Mouse (Mus musculus): ENCODE measurements at regions not wholly inside any gene's neighbourhood (a gene's known extent, or its start where the extent isn't known, plus 50 kb on each side); places are given as distances from the start of the nearest gene placed in this dataset.

DNA sequence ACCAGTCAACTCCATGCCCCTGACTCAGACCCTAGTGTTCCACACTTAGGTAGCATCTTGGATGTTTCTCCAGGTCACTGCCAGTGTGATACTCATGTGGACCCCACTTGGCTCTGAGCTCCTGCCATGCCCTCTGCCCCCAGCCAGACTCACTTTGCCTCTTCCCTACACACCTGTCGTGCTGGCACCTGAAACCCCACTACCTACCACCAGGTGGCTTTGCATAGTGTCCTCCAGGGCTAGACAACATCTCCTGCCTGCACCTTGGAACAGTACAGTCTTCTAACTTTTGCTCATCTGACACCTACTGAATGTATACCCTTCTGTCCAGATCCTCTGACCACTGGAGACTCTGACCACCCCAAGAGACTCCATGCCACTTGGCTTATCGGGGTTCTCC lies 80.6 kb downstream of the Fam53a start:
- DNase-seq (ENCODE audit: low spot score in 2 of 2) = no peak

DNA sequence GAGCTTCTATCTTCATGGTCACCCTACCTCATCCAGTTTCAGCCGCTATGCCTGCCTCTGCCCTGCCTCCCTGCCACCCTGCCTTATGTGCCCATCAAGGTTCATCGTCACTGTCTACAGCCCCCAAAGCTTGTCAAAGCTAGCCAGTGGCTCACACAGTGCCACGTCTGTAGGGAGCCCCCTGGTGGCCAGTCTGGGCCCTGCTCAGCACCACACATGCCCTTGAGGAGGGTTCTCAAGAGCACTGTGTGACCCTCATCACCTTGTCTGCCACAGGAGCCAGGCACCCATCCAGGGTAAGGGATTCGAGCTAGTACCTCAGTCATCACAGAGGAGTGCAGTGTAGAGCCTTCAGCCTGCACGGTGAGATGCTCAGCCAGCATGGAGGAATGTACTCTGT lies 86.1 kb downstream of the Fam53a start:
- DNase-seq (ENCODE audit: low spot score in 2 of 2) = peak in 1 of 2 experiments; percentile 23

DNA sequence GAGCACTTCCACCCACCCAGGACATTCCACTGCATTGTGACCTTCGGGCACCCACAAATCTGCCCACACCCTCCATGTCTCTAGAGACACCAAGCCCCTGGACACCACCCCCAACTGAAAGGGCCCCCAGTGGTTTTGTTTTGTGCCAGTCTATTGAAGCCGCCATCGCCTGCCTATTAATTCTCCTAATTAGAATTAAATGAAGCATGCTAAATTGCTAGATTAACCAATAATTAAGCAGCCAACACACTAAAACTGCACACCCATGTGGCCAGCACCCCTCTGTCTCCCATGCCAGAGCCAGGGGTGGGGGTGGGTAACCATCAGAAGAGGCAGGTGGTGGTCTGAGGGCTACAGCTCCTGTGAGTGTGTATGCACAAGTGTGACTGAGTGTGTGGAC lies 86.8 kb downstream of the Fam53a start:
- no peak for DNase-seq (ENCODE audit: low spot score in 2 of 2)

- DNase-seq (ENCODE audit: low spot score in 2 of 2) = peak in 1 of 2 experiments; percentile 18
Observed at GRCm38 (mm10) chr5:33542000-33542554, 87.4 kb downstream of the Fam53a start.

- DNase-seq (ENCODE audit: low spot score in 2 of 2) = no peak
Observed at GRCm38 (mm10) chr5:33540259-33540658, 89.2 kb downstream of the Fam53a start.

- no peak for DNase-seq (ENCODE audit: low spot score in 2 of 2)
Observed at GRCm38 (mm10) chr5:33537429-33537828, 92.0 kb downstream of the Fam53a start.

DNA sequence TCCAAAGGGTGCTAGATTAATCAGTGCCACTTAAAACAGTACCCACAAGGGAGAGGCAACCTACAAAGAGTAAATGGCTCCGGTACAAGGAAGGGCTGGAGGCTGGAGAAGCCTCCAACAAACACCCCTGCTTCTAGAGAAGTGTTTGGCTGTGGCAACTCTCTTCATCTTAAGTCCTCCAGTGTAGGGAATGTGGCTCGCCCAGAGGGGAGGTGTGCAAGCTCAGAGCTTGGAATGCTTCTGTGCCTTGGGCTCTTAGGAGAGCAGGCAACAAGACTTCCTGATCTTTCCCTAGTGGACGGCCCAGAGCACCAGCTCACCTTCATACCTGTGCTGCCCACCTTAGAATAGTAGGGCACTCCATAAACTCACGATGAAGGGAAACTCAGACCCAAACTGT lies 92.4 kb downstream of the Fam53a start:
- no peak for DNase-seq (ENCODE audit: low spot score in 2 of 2)

DNA sequence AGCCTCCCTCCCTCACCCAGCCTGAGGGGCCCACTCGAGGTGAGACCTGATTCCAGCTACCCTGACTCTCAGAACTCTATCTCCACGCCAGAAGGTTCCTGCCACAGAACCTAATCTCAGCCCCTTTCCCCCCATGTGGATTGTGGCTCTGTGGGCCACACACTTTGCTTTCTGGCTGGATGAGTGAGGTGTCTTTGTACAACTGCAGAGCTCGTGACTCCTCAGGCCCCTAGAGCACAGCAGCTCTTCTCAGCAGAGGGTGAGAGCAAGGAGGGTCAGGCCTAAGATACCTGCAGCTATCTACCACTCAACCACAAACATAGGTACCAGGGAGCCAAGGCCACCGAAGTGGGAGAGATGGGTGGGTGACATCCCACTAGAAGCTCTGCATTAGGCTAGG lies 93.2 kb downstream of the Fam53a start:
- no peak for DNase-seq (ENCODE audit: low spot score in 2 of 2)

GRCm38 (mm10) chr5:33535145-33536010 lies 94.1 kb downstream of the Fam53a start:
- no peak for DNase-seq (ENCODE audit: low spot score in 2 of 2)

- peak; percentile 11 to 33 for DNase-seq (ENCODE audit: low spot score in 2 of 2)
Observed at GRCm38 (mm10) chr5:33534345-33534744, 95.1 kb downstream of the Fam53a start.

GRCm38 (mm10) chr5:33533185-33533584 lies 96.2 kb downstream of the Fam53a start:
- no peak for DNase-seq (ENCODE audit: low spot score in 2 of 2)

- DNase-seq (ENCODE audit: low spot score in 2 of 2) = no peak
Observed at GRCm38 (mm10) chr5:33531263-33531662, 97.5 kb upstream of the Nkx1-1 start.

GRCm38 (mm10) chr5:33529771-33530170 lies 96.0 kb upstream of the Nkx1-1 start:
- DNase-seq (ENCODE audit: low spot score in 2 of 2) = no peak

GRCm38 (mm10) chr5:33528971-33529670 lies 95.3 kb upstream of the Nkx1-1 start:
- no peak for DNase-seq (ENCODE audit: low spot score in 2 of 2)

- no peak for DNase-seq (ENCODE audit: low spot score in 2 of 2)
Observed at GRCm38 (mm10) chr5:33527750-33528149, 94.0 kb upstream of the Nkx1-1 start.

DNA sequence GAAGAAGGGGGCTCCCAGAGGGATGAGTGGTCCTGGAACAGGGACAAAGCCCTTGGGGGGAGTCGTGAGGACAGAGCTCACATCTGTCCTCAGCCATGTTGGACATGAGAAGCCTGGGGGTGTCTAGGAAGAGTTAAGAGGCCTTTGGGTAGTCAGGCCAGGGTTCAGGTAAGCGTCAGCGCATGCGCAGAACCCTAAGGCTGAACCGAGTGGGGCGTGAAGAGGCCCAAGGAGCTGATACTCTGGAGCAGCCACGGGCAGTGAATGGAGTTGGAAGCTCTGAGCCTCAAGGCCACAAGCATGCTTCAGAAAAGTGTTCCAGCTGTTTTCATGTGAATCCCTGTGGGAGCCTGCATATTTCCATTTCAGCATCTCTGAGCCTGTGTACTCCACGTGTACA lies 93.5 kb upstream of the Nkx1-1 start:
- DNase-seq (ENCODE audit: low spot score in 2 of 2) = no peak

DNA sequence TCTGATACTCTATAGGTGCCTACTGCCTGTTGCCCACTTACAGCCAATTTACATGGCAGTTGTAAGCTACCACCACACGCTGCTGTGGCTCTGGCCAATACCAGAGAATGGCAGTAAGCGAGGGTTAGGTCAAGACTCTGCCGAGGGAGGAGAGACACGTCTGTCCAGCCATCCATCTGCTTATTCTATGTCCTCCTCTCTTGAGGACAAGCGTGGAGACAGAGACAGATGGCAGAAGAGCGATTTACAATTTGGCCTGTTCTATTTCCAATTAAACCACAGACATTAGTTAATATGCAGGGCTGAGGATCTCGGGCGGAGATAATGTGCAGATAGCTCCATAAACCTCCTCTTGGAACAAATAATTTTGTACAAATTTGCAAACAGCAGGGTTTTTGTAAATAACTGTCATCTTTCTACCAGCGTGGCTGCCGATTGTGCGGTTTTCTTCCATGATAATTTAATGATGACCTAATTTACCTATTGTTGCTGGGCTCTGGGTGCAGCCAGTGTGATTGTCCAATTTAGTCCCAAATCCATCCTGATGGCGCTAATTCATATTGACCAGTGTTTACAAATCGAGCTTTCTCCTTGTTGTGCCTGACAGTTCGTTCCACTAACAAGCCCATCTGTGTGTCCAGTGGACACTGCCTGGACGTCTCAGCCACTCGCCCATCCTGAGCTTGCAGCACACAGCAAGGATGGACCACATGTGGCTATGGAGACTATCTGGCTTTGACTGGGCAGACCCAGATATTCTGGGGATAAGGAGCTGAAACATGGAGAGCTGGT lies 88.4 kb upstream of the Nkx1-1 start:
- no peak for DNase-seq (ENCODE audit: low spot score in 2 of 2)

GRCm38 (mm10) chr5:33520856-33521255 lies 87.1 kb upstream of the Nkx1-1 start:
- DNase-seq (ENCODE audit: low spot score in 2 of 2) = no peak

- DNase-seq (ENCODE audit: low spot score in 2 of 2) = no peak
Observed at GRCm38 (mm10) chr5:33519394-33519793, 85.6 kb upstream of the Nkx1-1 start.

- DNase-seq (ENCODE audit: low spot score in 2 of 2) = no peak
Observed at GRCm38 (mm10) chr5:33518860-33519259, 85.1 kb upstream of the Nkx1-1 start.

DNA sequence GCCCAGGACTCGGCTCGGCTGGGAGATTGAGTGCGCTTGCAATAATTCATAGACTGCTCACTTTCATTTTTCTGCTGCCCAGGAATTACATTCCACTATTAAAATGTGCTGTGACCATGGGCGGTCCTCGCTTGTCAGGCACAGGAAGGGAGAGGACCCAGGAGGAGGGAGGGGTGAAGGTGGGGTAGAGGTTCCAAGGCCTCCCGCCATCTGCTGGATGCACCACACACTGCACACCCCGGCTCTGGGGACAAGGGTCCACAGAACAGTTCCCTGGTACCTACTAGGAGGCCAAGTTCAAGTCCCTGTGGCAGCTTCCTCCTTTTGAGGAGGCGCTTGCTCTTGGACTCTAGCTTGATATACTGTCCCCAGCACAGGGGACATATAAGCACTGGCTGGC lies 83.8 kb upstream of the Nkx1-1 start:
- no peak for DNase-seq (ENCODE audit: low spot score in 2 of 2)

- DNase-seq (ENCODE audit: low spot score in 2 of 2) = no peak
Observed at GRCm38 (mm10) chr5:33516211-33516610, 82.4 kb upstream of the Nkx1-1 start.

Measured in left cerebral cortex, adult 8-10 months (tissue).